Mouse (Mus musculus): ENCODE data around the gene Cenps. TPM values are rescaled to one million over a fixed set of nuclear protein-coding genes. Genes with fewer than 3 reads are reported as not detected.

Gene Cenps
- total and polyA plus RNA-seq, 3 experiments = 19.5 to 74.6 (median 43.7) TPM

- no peaks in the 10 kb centered on the region for H3K79me2 ChIP-seq (replicated peaks; ENCODE audit: control insufficient read depth, extremely low read depth, insufficient read depth, poor library complexity, severe bottlenecking)
- TF ChIP-seq NELFE (IDR thresholded peaks at IDR 0.05; ENCODE audit: low read depth, low read length) (no peak), ZC3H11A (IDR thresholded peaks at IDR 0.05; ENCODE audit: low read depth, low read length) (no peak), USF2 (conservative IDR thresholded peaks at IDR 0.05; ENCODE audit: low read depth, low read length) (no peak), ZNF384 (IDR thresholded peaks at IDR 0.05; ENCODE audit: low read depth, low read length) (no peak), SMC3 (IDR thresholded peaks at IDR 0.05; ENCODE audit: low read depth, low read length) (no peak), MAZ (IDR thresholded peaks at IDR 0.05; ENCODE audit: low read depth, low read length) (no peak), BHLHE40 (IDR thresholded peaks at IDR 0.05; ENCODE audit: low read depth, low read length) (no peak), MAFK (IDR thresholded peaks at IDR 0.05; ENCODE audit: insufficient replicate concordance, low read length) (no peak), EP300 (IDR thresholded peaks at IDR 0.05; ENCODE audit: low read length) (no peak), CHD2 (IDR thresholded peaks at IDR 0.05; ENCODE audit: low read length) (no peak), NRF1 (IDR thresholded peaks at IDR 0.05; ENCODE audit: low read depth, low read length) (no peak), JUN (IDR thresholded peaks at IDR 0.05; ENCODE audit: insufficient read depth, low read depth, low read length) (no peak), ELF1 (IDR thresholded peaks at IDR 0.05; ENCODE audit: low read depth, low read length) (no peak)
- H3K4me2 ChIP-seq (ENCODE audit: insufficient read depth, low read depth, poor library complexity, severe bottlenecking) = no peak overlapping the region
- H3K36me3 ChIP-seq (replicated peaks in 1 of 2; ENCODE audit: control insufficient read depth in 1 of 2, insufficient read depth in 1 of 2, low read length in 1 of 2) = peaks cover 60 to 67% of the 10 kb centered on the region in 2 experiments
- no peak for DNase-seq (ENCODE audit: extremely low read depth)
- H3K27me3 ChIP-seq (replicated peaks) = no peaks in the 10 kb centered on the region
- peaks cover 3% of the 10 kb centered on the region for H3K9me3 ChIP-seq (replicated peaks; ENCODE audit: low read length)
- H3K4me1 ChIP-seq (ENCODE audit: control insufficient read depth in 1 of 2, insufficient read depth in 2 of 2) = peaks cover 4 to 9% of the 10 kb centered on the region in 2 experiments; a peak in 3 of 4 replicates
- no peak overlapping the region for H3K4me3 ChIP-seq (replicated peaks in 1 of 3; ENCODE audit: low read depth in 2 of 3, low read length in 2 of 3, poor library complexity in 1 of 3)
- no peak overlapping the region for H3K27ac ChIP-seq (ENCODE audit: insufficient read depth, low read depth)
- H3K9ac ChIP-seq (ENCODE audit: insufficient read depth, low read depth) = no peak overlapping the region
- in situ Hi-C loops (cut with MboI; ENCODE audit: low pct_ligation_motif_present, low pct_unique_long_range_greater_than_20kb, low sequenced_read_pairs) = loop anchor here (25.0 kb wide), 1 partner anchor 562 kb away; the partner anchor contains the start of gene Pik3cd
- dilution Hi-C loops (cut with MboI; ENCODE audit: extremely low pct_ligation_motif_present, extremely low pct_unique_long_range_greater_than_20kb, low sequenced_read_pairs) = no loop called here
These were observed 13.3 kb upstream of the Cenps start for GRCm38 (mm10) chr4:149150721-149151120.

GRCm38 (mm10) chr4:149150256-149150655 lies 12.8 kb upstream of the Cenps start:
- no peak overlapping the region for H3K4me3 ChIP-seq (replicated peaks in 1 of 3; ENCODE audit: low read depth in 2 of 3, low read length in 2 of 3, poor library complexity in 1 of 3)
- dilution Hi-C loops (cut with MboI; ENCODE audit: extremely low pct_ligation_motif_present, extremely low pct_unique_long_range_greater_than_20kb, low sequenced_read_pairs) (no loop called here), in situ Hi-C loops (cut with MboI; ENCODE audit: low pct_ligation_motif_present, low pct_unique_long_range_greater_than_20kb, low sequenced_read_pairs) (loop anchor here (25.0 kb wide), 1 partner anchor 562 kb away; the partner anchor contains the start of gene Pik3cd)
- no peaks in the 10 kb centered on the region for H3K79me2 ChIP-seq (replicated peaks; ENCODE audit: control insufficient read depth, extremely low read depth, insufficient read depth, poor library complexity, severe bottlenecking)
- peaks cover 57 to 63% of the 10 kb centered on the region in 2 experiments for H3K36me3 ChIP-seq (replicated peaks in 1 of 2; ENCODE audit: control insufficient read depth in 1 of 2, insufficient read depth in 1 of 2, low read length in 1 of 2)
- no peak overlapping the region for H3K4me2 ChIP-seq (ENCODE audit: insufficient read depth, low read depth, poor library complexity, severe bottlenecking)
- H3K4me1 ChIP-seq (ENCODE audit: control insufficient read depth in 1 of 2, insufficient read depth in 2 of 2) = peaks cover 4 to 9% of the 10 kb centered on the region in 2 experiments; a peak in 3 of 4 replicates
- H3K27ac ChIP-seq (ENCODE audit: insufficient read depth, low read depth) = no peak overlapping the region
- TF ChIP-seq SIN3A (IDR thresholded peaks at IDR 0.05; ENCODE audit: low read length) (no peak), ZMIZ1 (IDR thresholded peaks at IDR 0.05; ENCODE audit: low read depth, low read length) (no peak), CTCF (conservative IDR thresholded peaks at IDR 0.05 in 1 of 2, IDR thresholded peaks at IDR 0.05 in 1 of 2; ENCODE audit: low read depth in 2 of 2, low read length in 2 of 2) (no peak), RAD21 (IDR thresholded peaks at IDR 0.05; ENCODE audit: low read depth, low read length) (no peak), ZNF384 (IDR thresholded peaks at IDR 0.05; ENCODE audit: low read depth, low read length) (no peak), ELF1 (IDR thresholded peaks at IDR 0.05; ENCODE audit: low read depth, low read length) (no peak), SMC3 (IDR thresholded peaks at IDR 0.05; ENCODE audit: low read depth, low read length) (no peak), MAX (IDR thresholded peaks at IDR 0.05; ENCODE audit: low read length) (no peak), USF2 (conservative IDR thresholded peaks at IDR 0.05; ENCODE audit: low read depth, low read length) (no peak), ZC3H11A (IDR thresholded peaks at IDR 0.05; ENCODE audit: low read depth, low read length) (no peak), USF1 (IDR thresholded peaks at IDR 0.05; ENCODE audit: low read depth, low read length) (no peak), BHLHE40 (IDR thresholded peaks at IDR 0.05; ENCODE audit: low read depth, low read length) (no peak), TCF12 (IDR thresholded peaks at IDR 0.05; ENCODE audit: low read depth, low read length) (no peak), CHD1 (IDR thresholded peaks at IDR 0.05; ENCODE audit: low read depth, low read length) (no peak), NELFE (IDR thresholded peaks at IDR 0.05; ENCODE audit: low read depth, low read length) (no peak), TBP (conservative IDR thresholded peaks at IDR 0.05; ENCODE audit: low read depth, low read length) (no peak), JUND (conservative IDR thresholded peaks at IDR 0.05; ENCODE audit: low read depth, low read length) (no peak), HCFC1 (IDR thresholded peaks at IDR 0.05; ENCODE audit: low read depth, low read length) (no peak)
- no peak for DNase-seq (ENCODE audit: extremely low read depth)
- no peaks in the 10 kb centered on the region for H3K27me3 ChIP-seq (replicated peaks)
- H3K9ac ChIP-seq (ENCODE audit: insufficient read depth, low read depth) = no peak overlapping the region
- peaks cover 2% of the 10 kb centered on the region for H3K9me3 ChIP-seq (replicated peaks; ENCODE audit: low read length)

Measured in CH12.LX (cell line).